ENCODE assay signal across 19 mouse cellular contexts in the genomic region with DNA sequence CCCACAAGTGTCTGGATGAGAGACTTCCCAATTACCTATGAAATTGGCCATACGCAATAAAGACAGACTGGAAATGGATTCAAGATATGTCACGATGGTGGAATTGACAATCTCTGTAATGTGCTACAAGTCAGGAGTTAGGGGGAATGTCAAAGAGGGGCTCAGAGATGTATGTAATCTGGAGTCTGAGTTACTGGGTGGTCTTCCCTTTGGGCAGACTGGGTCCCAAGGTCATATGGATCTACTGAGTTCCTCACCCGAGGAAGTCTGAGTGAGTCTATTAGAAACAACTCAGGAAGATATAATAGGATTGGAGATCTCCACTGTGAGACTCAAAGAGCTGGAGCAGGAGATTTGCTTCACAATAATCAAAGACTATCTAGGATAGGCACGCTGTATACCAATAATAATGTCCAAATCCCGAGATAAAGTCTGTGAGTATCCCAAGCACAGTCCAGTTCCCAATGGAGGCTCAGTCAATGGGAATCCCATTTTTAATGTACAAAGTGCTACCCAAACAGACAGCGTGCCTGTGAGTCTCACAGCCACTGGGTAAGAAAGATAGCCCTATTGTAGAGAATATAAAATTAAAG.
DNase-seq lines count a peak whose midpoint lies in the region; ATAC-seq and TF ChIP-seq lines count a peak whose summit lies in the region.
"Had no signal": no experiment of that assay in that cellular context is flagged by ENCODE, and none has a peak within 500 bp of the region (broad histone marks: within the 10 kb centered on the region; RNA-seq: fewer than 3 reads in every experiment).

No protein-coding gene starts in this region.

- H3K9ac ChIP-seq in forebrain, embryonic 11.5 days (ENCODE audit: low read length), result no peak overlapping the region
- no peak overlapping the region for H3K9ac ChIP-seq in forebrain, postnatal 0 days
- no peak overlapping the region for H3K9ac ChIP-seq in midbrain, embryonic 11.5 days (ENCODE audit: low read length)
- no peak overlapping the region for H3K9ac ChIP-seq in midbrain, embryonic 16.5 days (ENCODE audit: low read depth, low read length)
- H3K9ac ChIP-seq: embryonic facial prominence, embryonic 12.5 days had no signal

- H3K36me3 ChIP-seq in forebrain, embryonic 11.5 days (ENCODE audit: control insufficient read depth, insufficient read depth, low read length), result no peaks in the 10 kb centered on the region
- H3K36me3 ChIP-seq in forebrain, postnatal 0 days (ENCODE audit: insufficient read depth), result no peaks in the 10 kb centered on the region
- no peaks in the 10 kb centered on the region for H3K36me3 ChIP-seq in midbrain, embryonic 11.5 days (ENCODE audit: control insufficient read depth, insufficient read depth, low read length)
- no peaks in the 10 kb centered on the region for H3K36me3 ChIP-seq in midbrain, embryonic 16.5 days (ENCODE audit: control insufficient read depth, insufficient read depth, low read length)
- H3K36me3 ChIP-seq: embryonic facial prominence, embryonic 10.5 days; embryonic facial prominence, embryonic 12.5 days had no signal

- 38% methylated on average over 6 of the region's 6 CpGs for WGBS in forebrain, embryonic 11.5 days
- WGBS in forebrain, postnatal 0 days, result 35% methylated on average over 6 of the region's 6 CpGs
- 68% methylated on average over 6 of the region's 6 CpGs for WGBS in midbrain, embryonic 11.5 days
- WGBS in midbrain, embryonic 16.5 days, result 53% methylated on average over 6 of the region's 6 CpGs

- ATAC-seq in forebrain, embryonic 11.5 days (replicated peaks; ENCODE audit: low FRiP score), result peak; percentile 72
- ATAC-seq in forebrain, postnatal 0 days, result no peak
- ATAC-seq in midbrain, embryonic 11.5 days (ENCODE audit: low FRiP score), result peak; percentile 69
- ATAC-seq in midbrain, embryonic 16.5 days, result no peak
- ATAC-seq: forebrain, embryonic 14.5 days; forebrain, embryonic 16.5 days had no signal

- no peaks in the 10 kb centered on the region for H3K4me1 ChIP-seq in forebrain, embryonic 11.5 days (replicated peaks; ENCODE audit: control insufficient read depth, insufficient read depth, low read length)
- H3K4me1 ChIP-seq in forebrain, postnatal 0 days (ENCODE audit: insufficient read depth), result no peaks in the 10 kb centered on the region
- H3K4me1 ChIP-seq in midbrain, embryonic 11.5 days (ENCODE audit: control insufficient read depth, insufficient read depth, low read length), result no peaks in the 10 kb centered on the region
- no peaks in the 10 kb centered on the region for H3K4me1 ChIP-seq in midbrain, embryonic 16.5 days (ENCODE audit: control insufficient read depth, insufficient read depth, low read length)
- H3K4me1 ChIP-seq: embryonic facial prominence, embryonic 10.5 days; embryonic facial prominence, embryonic 12.5 days had no signal

- H3K4me3 ChIP-seq in forebrain, embryonic 11.5 days (ENCODE audit: low read depth, low read length), result no peak overlapping the region
- no peak overlapping the region for H3K4me3 ChIP-seq in forebrain, postnatal 0 days (ENCODE audit: low read depth, low read length)
- no peak overlapping the region for H3K4me3 ChIP-seq in midbrain, embryonic 11.5 days (ENCODE audit: low read depth, low read length)
- H3K4me3 ChIP-seq in midbrain, embryonic 16.5 days (ENCODE audit: low read depth, low read length), result no peak overlapping the region
- H3K4me3 ChIP-seq: embryonic facial prominence, embryonic 10.5 days; embryonic facial prominence, embryonic 12.5 days had no signal

- no peaks in the 10 kb centered on the region for H3K9me3 ChIP-seq in forebrain, embryonic 11.5 days (ENCODE audit: control insufficient read depth, low read length)
- H3K9me3 ChIP-seq in forebrain, postnatal 0 days (ENCODE audit: low read length), result no peaks in the 10 kb centered on the region
- H3K9me3 ChIP-seq in midbrain, embryonic 11.5 days (ENCODE audit: control insufficient read depth, low read length), result no peaks in the 10 kb centered on the region
- H3K9me3 ChIP-seq in midbrain, embryonic 16.5 days (replicated peaks; ENCODE audit: control insufficient read depth, low read length, poor library complexity, severe bottlenecking), result no peaks in the 10 kb centered on the region
- H3K9me3 ChIP-seq: embryonic facial prominence, embryonic 10.5 days; embryonic facial prominence, embryonic 12.5 days had no signal

- H3K4me2 ChIP-seq in forebrain, embryonic 11.5 days (ENCODE audit: low read depth, low read length, severe bottlenecking), result no peak overlapping the region
- no peak overlapping the region for H3K4me2 ChIP-seq in forebrain, postnatal 0 days (ENCODE audit: low read depth)
- H3K4me2 ChIP-seq in midbrain, embryonic 11.5 days, result no peak overlapping the region
- no peak overlapping the region for H3K4me2 ChIP-seq in midbrain, embryonic 16.5 days (ENCODE audit: low read length)
- H3K4me2 ChIP-seq: embryonic facial prominence, embryonic 12.5 days had no signal

- H3K27ac ChIP-seq in forebrain, embryonic 11.5 days (ENCODE audit: low read depth, low read length), result no peak overlapping the region
- no peak overlapping the region for H3K27ac ChIP-seq in forebrain, postnatal 0 days (ENCODE audit: low read depth, low read length)
- no peak overlapping the region for H3K27ac ChIP-seq in midbrain, embryonic 11.5 days (ENCODE audit: low read depth, low read length)
- H3K27ac ChIP-seq in midbrain, embryonic 16.5 days (ENCODE audit: low read length), result no peak overlapping the region
- H3K27ac ChIP-seq: embryonic facial prominence, embryonic 10.5 days; embryonic facial prominence, embryonic 12.5 days had no signal

- H3K27me3 ChIP-seq in forebrain, embryonic 11.5 days (ENCODE audit: control insufficient read depth, insufficient read depth, low read length), result no peaks in the 10 kb centered on the region
- no peaks in the 10 kb centered on the region for H3K27me3 ChIP-seq in forebrain, postnatal 0 days (ENCODE audit: insufficient read depth, low read length)
- H3K27me3 ChIP-seq in midbrain, embryonic 11.5 days (ENCODE audit: control insufficient read depth, insufficient read depth, low read length), result no peaks in the 10 kb centered on the region
- H3K27me3 ChIP-seq in midbrain, embryonic 16.5 days (ENCODE audit: control insufficient read depth, insufficient read depth, low read depth, low read length), result no peaks in the 10 kb centered on the region
- H3K27me3 ChIP-seq: embryonic facial prominence, embryonic 12.5 days had no signal

- DNase-seq in forebrain, embryonic 11.5 days (ENCODE audit: low spot score), result no peak
- no peak for DNase-seq in forebrain, postnatal 0 days
- DNase-seq in midbrain, embryonic 11.5 days (ENCODE audit: low spot score, missing footprints), result peak; percentile 78
- DNase-seq in retina, embryonic 14.5 days (ENCODE audit: low spot score), result peak; percentile 8
- DNase-seq in retina, postnatal 1 day, result no peak
- DNase-seq in frontal cortex, postnatal 25 days (ENCODE audit: low spot score in 2 of 2), result no peak
- DNase-seq: adrenal gland, adult 2 months; adrenal gland, postnatal 10 days; adrenal gland, postnatal 25 days; cerebellum, adult 11-12 months; cerebellum, adult 2 months; cerebellum, adult 9-10 months; cerebellum, postnatal 10 days; cerebellum, postnatal 25 days had no signal

- no peak for TF ChIP-seq CTCF in forebrain, postnatal 0 days (IDR thresholded peaks at IDR 0.05; ENCODE audit: low read depth)

Comparison
In these comparisons a context has a peak if more than half of its experiments do, and no peak if none do; other contexts are left out.
1. ATAC-seq: peak in forebrain, embryonic 11.5 days (single experiment) and midbrain, embryonic 11.5 days (single experiment); none in forebrain, postnatal 0 days (single experiment) and midbrain, embryonic 16.5 days (single experiment).
2. DNase-seq: peak in midbrain, embryonic 11.5 days (single experiment) and retina, embryonic 14.5 days (single experiment); none in forebrain, embryonic 11.5 days (single experiment), forebrain, postnatal 0 days (single experiment), retina, postnatal 1 day (single experiment) and frontal cortex, postnatal 25 days (0 of 2).